Mouse (Mus musculus) midbrain, embryonic 14.5 days (tissue): ENCODE measurements around the gene Cdk14. TPM values are rescaled to one million over a fixed set of nuclear protein-coding genes. Genes with fewer than 3 reads are reported as not detected.

ENCODE experiments used
- ATAC-seq: fragments of 200-750 bp; cut with Nextera tagmentation; 2 replicates; pipeline ENCODE4 v1.8.0; 2017; ENCODE audit warnings: moderate number of reproducible peaks, moderate library complexity; ENCODE audit not compliant: low FRiP score, low TSS enrichment
- DNase-seq: peaks from one replicate; pipeline ENCODE4 v3.0.0-alpha.2; 2015
- H3K27ac ChIP-seq: fragments of 300-500 bp; sonication (generic); replicated peaks from 2 replicates; pipeline ENCODE4 v1.5.1; 2014; ENCODE audit warnings: mild to moderate bottlenecking, low read depth, low read length, moderate library complexity
- H3K27me3 ChIP-seq: fragments of 300-500 bp; sonication (generic); 2 replicates; pipeline ENCODE4 v1.6.1; 2014; ENCODE audit warnings: low read length, control low read depth, mixed read lengths; ENCODE audit not compliant: control insufficient read depth, insufficient read depth
- H3K36me3 ChIP-seq: fragments of 300-500 bp; sonication (generic); 2 replicates; pipeline ENCODE4 v1.6.1; 2014; ENCODE audit warnings: low read length, control low read depth; ENCODE audit not compliant: control insufficient read depth, insufficient read depth
- H3K4me1 ChIP-seq: fragments of 300-500 bp; sonication (generic); 2 replicates; pipeline ENCODE4 v1.6.1; 2014; ENCODE audit warnings: mild to moderate bottlenecking, antibody characterized with exemption, low read length, control low read depth; ENCODE audit not compliant: control insufficient read depth, insufficient read depth
- H3K4me2 ChIP-seq: fragments of 300-500 bp; sonication (generic); 2 replicates; pipeline ENCODE4 v1.6.1; 2014; ENCODE audit warnings: mild to moderate bottlenecking, low read length, moderate library complexity
- H3K4me3 ChIP-seq: fragments of 300-500 bp; sonication (generic); replicated peaks from 2 replicates; pipeline ENCODE4 v1.5.1; 2014; ENCODE audit warnings: low read depth, low read length
- H3K9ac ChIP-seq: fragments of 300-500 bp; sonication (generic); replicated peaks from 2 replicates; pipeline ENCODE4 v1.6.1; 2014; ENCODE audit warnings: mild to moderate bottlenecking, low read length, moderate library complexity
- H3K9me3 ChIP-seq: fragments of 300-500 bp; sonication (generic); 2 replicates; pipeline ENCODE4 v1.6.1; 2016; ENCODE audit warnings: low read length, control low read depth, mixed read lengths; ENCODE audit not compliant: control insufficient read depth
- WGBS: fragments of 180-500 bp; shearing (Covaris S2); extraction: QIAGEN DNeasy Blood & Tissue Kit; methylation state at CpG from one replicate; pipeline ENCODE4 v1.1.7; 2014; 5-methylcytosine and 5-hydroxymethylcytosine counted together
- polyA plus RNA-seq: library from polyadenylated mRNA; unstranded; fragments of >200 nt; fragmentation: Nextera tagmentation; extraction: Ambion mirVana; gene quantifications from 2 replicates; pipeline ENCODE4 v1.2.1, GENCODE M21; 2014

Gene Cdk14
- polyA plus RNA-seq, 1 experiment from 2014 or later, result 54.0 TPM

DNA sequence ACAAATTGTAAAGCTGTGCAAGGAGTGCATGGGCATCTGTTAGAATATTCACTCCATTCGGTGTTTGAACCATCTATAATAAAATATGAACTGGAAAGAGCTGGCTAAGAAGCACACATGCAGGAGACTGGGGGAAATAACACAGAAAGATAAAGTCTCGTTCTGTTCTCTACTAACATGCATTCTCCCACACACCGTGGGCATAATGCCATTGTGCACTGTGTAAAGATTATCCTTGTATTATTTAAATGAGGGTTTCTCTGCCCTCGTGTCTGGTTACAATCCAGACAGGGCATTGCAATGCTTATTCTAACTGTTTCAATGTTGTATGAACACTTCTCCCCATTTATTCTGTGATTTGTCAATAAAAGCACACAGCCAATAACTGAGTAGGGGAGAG is 18.1 kb downstream of the Cdk14 start:
- H3K4me3 ChIP-seq, result no peak overlapping the region
- H3K27ac ChIP-seq, result no peak overlapping the region
- H3K4me1 ChIP-seq, result no peaks in the 10 kb centered on the region
- no peaks in the 10 kb centered on the region for H3K9me3 ChIP-seq
- H3K4me2 ChIP-seq, result no peak overlapping the region
- no peak for ATAC-seq
- DNase-seq, result no peak
- no peaks in the 10 kb centered on the region for H3K36me3 ChIP-seq
- no peaks in the 10 kb centered on the region for H3K27me3 ChIP-seq
- WGBS, result 39% methylated on average over 4 of the region's 4 CpGs
- H3K9ac ChIP-seq, result no peak overlapping the region

DNA sequence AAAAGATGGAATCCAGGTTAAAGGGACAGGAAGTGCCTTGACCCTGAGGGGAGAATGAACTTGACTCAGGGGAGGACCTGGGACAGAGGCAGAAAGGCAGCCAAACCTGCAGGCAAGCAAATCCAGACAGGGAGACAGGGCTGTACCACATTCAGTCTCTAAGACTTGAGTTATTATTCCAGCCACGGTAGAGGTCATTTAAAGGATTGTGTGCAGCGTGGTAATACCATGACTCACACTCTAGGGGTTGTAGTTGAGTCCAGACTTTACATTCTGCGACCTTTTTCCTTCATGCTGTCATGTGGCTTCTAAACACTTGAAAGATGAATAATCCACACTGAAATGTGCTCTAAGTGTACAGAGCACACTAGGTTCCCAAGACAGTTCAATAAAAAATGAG is 27.3 kb downstream of the Cdk14 start:
- WGBS, result 47% methylated on average over 3 of the region's 3 CpGs
- Histone ChIP-seq H3K4me3 (no peak overlapping the region), H3K36me3 (no peaks in the 10 kb centered on the region), H3K27ac (no peak overlapping the region), H3K9ac (no peak overlapping the region), H3K4me1 (no peaks in the 10 kb centered on the region), H3K4me2 (no peak overlapping the region), H3K9me3 (no peaks in the 10 kb centered on the region), H3K27me3 (no peaks in the 10 kb centered on the region)
- ATAC-seq (no peak), DNase-seq (no peak)

DNA sequence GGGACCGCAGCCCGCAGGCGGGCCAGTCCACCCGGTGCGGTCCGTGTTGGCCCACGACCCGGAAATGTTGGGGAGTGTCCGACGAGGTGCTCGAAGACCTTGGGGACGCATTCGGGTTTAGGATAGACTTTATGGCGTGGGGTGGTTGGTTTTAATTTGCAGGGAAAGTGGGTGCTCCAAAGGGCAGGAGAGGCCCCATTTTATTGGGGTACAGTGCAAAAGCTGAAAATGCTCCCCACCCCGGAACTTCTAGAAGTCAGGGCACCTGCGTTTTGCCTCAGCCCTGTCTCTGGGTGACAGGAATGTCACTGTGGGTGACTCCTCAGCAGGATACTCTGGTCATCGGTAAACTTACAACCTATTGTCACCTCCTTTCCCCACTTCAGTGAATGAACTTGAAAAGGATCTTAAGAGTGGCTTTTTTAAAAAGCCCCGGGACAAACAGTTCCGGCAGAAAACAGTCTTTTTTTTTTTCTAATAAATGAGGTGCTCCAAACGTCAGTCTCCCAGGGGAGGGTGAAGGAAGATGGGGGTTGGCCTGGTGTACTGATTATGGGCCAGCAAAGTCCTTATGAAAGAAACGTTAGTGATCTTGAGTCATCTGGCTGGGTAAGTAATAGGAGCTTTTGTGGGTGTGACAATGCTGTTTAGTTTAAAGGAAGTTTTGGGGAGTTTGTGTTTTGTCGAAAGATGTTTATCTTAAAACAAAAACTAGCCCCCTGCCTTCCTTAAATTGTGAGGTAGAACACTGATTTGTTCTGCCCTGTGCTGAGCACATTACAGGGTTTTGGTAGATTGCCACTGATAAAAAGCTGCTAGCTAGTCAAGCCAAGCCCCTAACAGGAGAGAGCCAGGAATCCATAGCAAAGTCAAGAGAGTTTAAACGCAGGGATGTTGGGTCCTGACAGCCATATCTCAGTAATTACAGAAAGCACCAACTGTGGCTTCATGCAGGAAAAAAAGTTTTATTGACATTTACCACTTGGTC is 39.1 kb downstream of the Cdk14 start:
- Histone ChIP-seq H3K36me3 (no peaks in the 10 kb centered on the region), H3K4me3 (peak overlapping the region; percentile 78), H3K4me2 (peak overlapping the region; percentile 79), H3K9me3 (no peaks in the 10 kb centered on the region), H3K9ac (peak overlapping the region; percentile 95), H3K27me3 (no peaks in the 10 kb centered on the region), H3K4me1 (peaks cover 21% of the 10 kb centered on the region), H3K27ac (peak overlapping the region; percentile 95)
- 6% methylated on average over 23 of the region's 23 CpGs for WGBS
- peak; percentile 7; the same call in 1 of the 2 replicates for ATAC-seq
- DNase-seq, result peak; percentile 34

DNA sequence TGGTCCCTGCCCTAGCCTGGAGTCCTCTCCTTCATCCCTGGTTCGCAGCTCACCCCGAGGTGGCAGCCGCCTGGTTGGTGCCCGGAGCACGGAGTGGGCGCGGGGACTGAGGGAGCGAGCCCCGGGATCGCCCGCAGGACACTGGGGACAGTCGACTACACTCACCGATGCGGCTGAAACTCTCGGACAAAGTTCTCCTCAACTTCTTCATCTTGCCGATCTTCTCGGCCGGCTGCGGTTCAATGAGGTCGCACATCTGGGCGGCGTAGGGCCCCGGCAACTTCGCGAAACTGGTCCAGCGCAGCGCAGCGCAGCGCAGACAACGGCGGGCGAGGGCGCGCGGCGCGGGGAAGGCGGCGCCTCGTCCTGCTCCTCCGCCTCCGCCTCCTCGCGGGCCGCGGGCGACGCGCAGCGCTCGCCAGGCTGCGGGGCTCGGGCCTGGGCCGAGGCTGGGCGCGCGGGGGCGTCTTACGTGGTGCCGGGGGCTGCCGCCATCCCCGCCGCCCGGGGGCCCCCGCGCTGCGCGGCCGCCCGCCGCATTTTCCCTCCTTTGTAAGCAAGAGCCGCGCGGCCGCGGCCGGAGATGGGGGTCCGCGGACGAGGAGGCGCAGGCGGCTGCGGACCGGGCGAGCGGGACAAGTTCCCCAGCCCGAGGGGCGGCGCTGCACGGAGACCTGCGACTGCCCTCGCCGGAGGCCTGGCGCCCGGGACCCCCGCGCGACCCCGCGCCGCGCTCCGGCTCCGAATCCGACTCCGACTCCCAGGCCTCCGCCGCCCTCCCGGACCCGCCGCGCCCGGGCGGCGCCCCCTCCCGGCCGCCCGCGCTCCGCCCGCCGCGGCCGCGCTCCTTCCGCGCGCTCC is 40.0 kb downstream of the Cdk14 start:
- peak overlapping the region; percentile 79 for H3K4me2 ChIP-seq
- peaks cover 21% of the 10 kb centered on the region for H3K4me1 ChIP-seq
- peak overlapping the region; percentile 95 for H3K9ac ChIP-seq
- DNase-seq (peak; percentile 89), ATAC-seq (peak; percentile 92)
- H3K27ac ChIP-seq, result peak overlapping the region; percentile 95
- H3K9me3 ChIP-seq, result no peaks in the 10 kb centered on the region
- WGBS, result under 1% methylated on average over 108 of the region's 128 CpGs
- H3K4me3 ChIP-seq, result peak overlapping the region; percentile 78
- H3K36me3 ChIP-seq, result no peaks in the 10 kb centered on the region
- no peaks in the 10 kb centered on the region for H3K27me3 ChIP-seq

DNA sequence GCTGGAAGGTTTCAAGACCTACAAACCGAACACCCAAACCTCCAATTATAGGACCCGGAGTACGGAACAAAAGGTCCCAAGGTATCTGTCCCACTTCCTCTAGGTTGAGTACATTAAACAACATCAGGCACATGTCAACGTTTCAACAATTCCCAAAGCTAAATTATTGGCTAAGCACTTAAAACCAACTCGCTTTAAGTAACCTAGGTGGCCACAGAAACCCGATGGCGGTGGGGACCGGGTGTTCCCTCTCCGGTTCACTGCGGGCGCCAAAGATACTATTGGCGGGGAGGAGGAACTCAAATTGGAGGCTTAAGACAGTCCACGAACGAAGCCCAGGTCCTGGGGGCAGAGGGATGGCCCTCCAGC is 40.6 kb downstream of the Cdk14 start:
- peaks cover 21% of the 10 kb centered on the region for H3K4me1 ChIP-seq
- peak overlapping the region; percentile 95 for H3K9ac ChIP-seq
- H3K4me2 ChIP-seq, result peak overlapping the region; percentile 79
- H3K27me3 ChIP-seq, result no peaks in the 10 kb centered on the region
- H3K36me3 ChIP-seq, result no peaks in the 10 kb centered on the region
- DNase-seq, result peak; percentile 64
- no peak for ATAC-seq
- under 1% methylated on average over 14 of the region's 14 CpGs for WGBS
- H3K4me3 ChIP-seq, result peak overlapping the region; percentile 78
- H3K9me3 ChIP-seq, result no peaks in the 10 kb centered on the region
- H3K27ac ChIP-seq, result peak overlapping the region; percentile 95

DNA sequence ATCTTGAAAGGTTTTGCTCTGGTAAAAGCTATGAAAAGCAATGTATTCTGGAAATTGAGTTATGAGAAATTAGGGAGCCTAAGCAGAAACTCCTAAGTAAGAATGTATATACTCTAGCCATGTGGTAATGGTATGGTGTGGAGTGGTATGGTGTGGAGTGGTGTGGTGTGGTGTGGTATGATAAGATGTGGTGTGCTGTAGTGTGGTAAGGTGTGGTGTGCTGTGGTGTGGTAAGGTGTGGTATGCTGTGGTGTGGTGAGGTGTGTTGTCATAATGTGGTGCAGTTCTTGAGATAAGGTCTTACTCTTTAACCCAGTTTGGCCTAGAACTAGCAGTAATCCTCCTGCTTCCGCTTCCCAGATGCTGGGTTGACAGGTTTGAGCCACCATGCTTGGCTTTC is 45.7 kb downstream of the Cdk14 start:
- WGBS, result 97% methylated on average over 1 of the region's 1 CpGs
- ATAC-seq, result no peak
- Histone ChIP-seq H3K36me3 (no peaks in the 10 kb centered on the region), H3K27ac (no peak overlapping the region), H3K9me3 (no peaks in the 10 kb centered on the region), H3K27me3 (no peaks in the 10 kb centered on the region), H3K9ac (no peak overlapping the region), H3K4me3 (no peak overlapping the region), H3K4me1 (peaks cover 31% of the 10 kb centered on the region), H3K4me2 (no peak overlapping the region)
- no peak for DNase-seq

DNA sequence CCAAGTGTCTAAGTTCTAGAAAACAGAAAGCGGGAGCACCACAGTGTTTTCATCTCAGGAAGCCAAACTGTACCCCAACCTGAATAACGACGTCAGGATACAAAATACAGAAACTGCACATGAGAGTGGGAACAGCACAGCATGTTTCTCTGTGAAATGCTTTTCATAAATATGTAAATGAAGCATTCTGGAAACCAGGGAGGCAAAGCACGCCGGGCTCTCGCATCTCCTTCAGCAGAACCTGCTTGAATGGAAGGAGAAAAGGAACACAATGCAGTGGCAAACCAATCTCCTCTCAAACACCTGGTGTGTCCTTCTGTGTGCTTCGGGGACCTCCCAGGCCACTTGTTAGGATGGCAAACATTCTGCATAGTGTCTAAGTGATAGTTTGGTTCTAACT is 46.6 kb downstream of the Cdk14 start:
- H3K9ac ChIP-seq, result no peak overlapping the region
- H3K27ac ChIP-seq, result no peak overlapping the region
- no peaks in the 10 kb centered on the region for H3K27me3 ChIP-seq
- H3K4me1 ChIP-seq, result peaks cover 24% of the 10 kb centered on the region
- no peak overlapping the region for H3K4me3 ChIP-seq
- no peaks in the 10 kb centered on the region for H3K36me3 ChIP-seq
- 33% methylated on average over 7 of the region's 7 CpGs for WGBS
- no peak overlapping the region for H3K4me2 ChIP-seq
- no peaks in the 10 kb centered on the region for H3K9me3 ChIP-seq
- ATAC-seq (no peak), DNase-seq (peak; percentile 57)

DNA sequence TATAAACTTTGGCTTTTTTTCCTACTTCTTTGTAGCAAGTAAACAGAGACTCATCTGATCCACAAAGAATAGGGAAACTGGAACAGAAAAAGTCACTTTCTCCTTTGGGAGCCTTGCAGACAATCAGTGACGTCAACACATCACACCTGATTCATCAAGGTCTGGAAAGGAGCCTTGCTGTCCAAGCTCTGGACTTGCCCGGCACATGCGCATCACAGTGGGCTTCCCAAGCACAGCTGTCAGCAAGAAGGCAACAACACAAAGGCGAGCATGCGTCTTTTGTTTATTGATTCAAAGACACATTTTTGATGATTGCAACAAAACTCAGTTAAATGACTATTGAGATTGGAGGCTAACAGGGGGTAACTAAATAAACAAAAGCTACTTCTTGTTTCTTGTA is 47.2 kb downstream of the Cdk14 start:
- DNase-seq (peak; percentile 19), ATAC-seq (no peak)
- no peak overlapping the region for H3K27ac ChIP-seq
- no peaks in the 10 kb centered on the region for H3K36me3 ChIP-seq
- H3K4me2 ChIP-seq, result no peak overlapping the region
- no peak overlapping the region for H3K9ac ChIP-seq
- no peak overlapping the region for H3K4me3 ChIP-seq
- no peaks in the 10 kb centered on the region for H3K27me3 ChIP-seq
- H3K4me1 ChIP-seq, result peaks cover 18% of the 10 kb centered on the region
- WGBS, result 49% methylated on average over 5 of the region's 5 CpGs
- no peaks in the 10 kb centered on the region for H3K9me3 ChIP-seq
